Mouse (Mus musculus) lung, adult 2 months (tissue): ENCODE data around the gene Zbtb25.
A peak's percentile ranks its signal among the peaks of the same experiment; 100 is the strongest.

Experiments used
- CTCF ChIP-seq: fragments of 200-500 bp; IDR thresholded peaks from 2 replicates; pipeline ENCODE4 v1.5.1; 2011; ENCODE audit warnings: mild to moderate bottlenecking, low read length, control low read depth; ENCODE audit not compliant: insufficient read depth
- POLR2A ChIP-seq: fragments of 200-500 bp; IDR thresholded peaks from 2 replicates; pipeline ENCODE4 v1.6.1; 2011; ENCODE audit warnings: low read depth, mild to moderate bottlenecking, control low read depth, low read length, borderline replicate concordance; ENCODE audit errors: extremely low read depth

DNA sequence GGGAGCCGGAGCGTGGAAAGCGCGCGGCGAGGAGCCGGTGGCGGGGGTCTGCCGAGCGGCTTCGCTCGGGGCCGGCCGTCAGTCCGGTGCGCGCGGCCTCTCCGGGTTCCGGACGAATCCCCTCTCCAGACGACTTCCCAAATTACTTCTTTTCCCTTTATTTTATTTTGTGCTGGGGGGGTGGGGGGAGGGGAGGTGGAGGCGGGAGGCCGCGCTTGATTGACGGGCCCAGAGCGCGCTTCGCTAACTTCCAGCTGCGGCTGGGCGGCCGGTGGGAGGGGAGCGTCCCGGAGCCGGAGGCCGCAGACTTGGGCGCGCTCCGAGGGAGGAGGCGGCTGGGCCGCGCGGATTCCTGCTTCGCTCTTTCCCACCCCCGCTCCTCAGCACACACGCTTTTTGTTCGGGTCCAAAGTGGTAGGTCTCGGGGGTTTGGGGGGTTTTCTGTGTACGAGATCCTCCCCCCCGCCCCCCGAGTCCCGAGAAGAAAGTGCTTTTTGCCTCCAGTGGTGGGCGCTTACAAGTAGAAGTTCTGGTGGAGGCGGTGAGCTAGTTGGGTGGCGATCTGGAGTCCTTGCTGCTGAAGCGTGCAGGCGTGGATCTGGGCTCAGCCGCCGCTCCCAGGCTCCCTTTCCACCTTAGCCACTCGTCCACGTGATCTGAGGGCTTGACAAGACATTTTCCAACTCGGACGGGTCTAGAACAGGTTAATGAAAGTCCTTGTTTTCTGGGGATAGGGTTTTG is 1.6 kb upstream of the Zbtb25 start:
- TF ChIP-seq POLR2A (0 out of 2 replicates have a peak, but pooled peaks have one; percentile 1), CTCF (no peak)
